Mouse (Mus musculus) erythroblast, embryonic 14.5 days (primary cell): ENCODE data around the gene Mov10.

Experiments used
- GATA1 ChIP-seq: IDR thresholded peaks from 2 replicates; pipeline ENCODE4 v1.6.1; 2012; ENCODE audit warnings: low read length, inconsistent platforms, mixed read lengths
- TAL1 ChIP-seq: IDR thresholded peaks from 3 replicates; pipeline ENCODE4 v1.6.1; 2012; ENCODE audit warnings: low read length, inconsistent platforms, mixed read lengths

DNA sequence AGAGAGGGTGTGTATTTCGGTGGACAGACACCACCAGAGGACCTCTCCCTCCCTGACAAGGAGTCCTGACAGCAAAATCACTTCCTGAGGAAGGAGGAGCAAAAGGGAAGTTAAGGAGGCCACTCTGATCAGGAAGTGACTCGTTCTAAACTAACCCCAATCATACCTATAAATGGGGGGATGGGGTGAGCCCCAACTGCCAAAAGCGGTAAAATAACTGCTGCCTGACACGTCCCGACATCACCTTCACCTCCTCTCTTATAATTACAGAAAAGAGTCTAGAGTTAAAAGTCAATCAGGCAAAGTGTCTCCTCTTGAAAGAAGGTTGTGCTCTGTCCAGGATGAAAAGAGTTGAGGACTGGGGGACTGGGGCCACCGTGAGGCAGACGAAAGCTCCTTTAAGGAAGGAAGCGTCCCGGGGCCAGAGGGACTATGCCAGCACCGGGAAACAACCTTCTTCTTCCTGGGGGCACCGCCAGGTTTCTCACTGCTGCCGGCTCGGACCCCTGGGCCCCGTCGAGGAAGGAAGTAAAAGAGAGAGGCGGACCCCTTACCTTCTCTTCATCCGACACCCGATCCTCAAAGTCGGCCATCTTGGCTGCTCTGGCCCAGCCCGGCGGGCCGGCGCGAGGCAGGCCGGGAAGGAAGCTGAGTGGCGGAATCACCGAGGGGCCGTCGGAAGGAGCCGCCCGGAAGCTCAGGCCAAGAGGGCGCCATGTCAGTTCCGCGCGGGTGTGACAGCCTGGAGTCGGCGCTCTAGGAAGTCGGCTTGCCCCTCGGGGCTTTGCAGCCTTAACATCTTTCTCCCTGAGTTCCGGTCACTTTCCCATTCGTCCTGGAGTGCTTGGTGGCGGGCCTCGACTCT, 45.7 kb upstream of the Mov10 start, which contains the start of the genes St7l and Capza1:
- TF ChIP-seq TAL1 (no peak), GATA1 (no peak)
